Mouse (Mus musculus): ENCODE results near the gene Olfr794. TPM values are rescaled to one million over a fixed set of nuclear protein-coding genes. Genes with fewer than 3 reads are reported as not detected.

Olfr794 gene
- total RNA-seq (2021) = not detected
- long read RNA-seq, experiment 1 = 0 reads
- long read RNA-seq, experiment 2 = 0 reads

GRCm38 (mm10) chr10:129567355-129567754, at the start of gene Olfr794:
Olfr794 (plus strand) TSS chr10:129567655.
- DNase-seq = no peak
- intact Hi-C loops (cut with DNase I) = no loop called here

GRCm38 (mm10) chr10:129521492-129521891, 46.0 kb upstream of the Olfr794 start, which contains the start of gene Olfr791:
Olfr791 (plus strand) TSS chr10:129521792.
- intact Hi-C loops (cut with DNase I) = no loop called here
- DNase-seq = no peak

- DNase-seq = no peak
- intact Hi-C loops (cut with DNase I) = no loop called here
These were observed 28.6 kb upstream of the Olfr794 start, which contains the start of gene Olfr792 for GRCm38 (mm10) chr10:129538862-129539261. Olfr792 (plus strand) TSS chr10:129539162.

GRCm38 (mm10) chr10:129549354-129549753, 18.1 kb upstream of the Olfr794 start:
- intact Hi-C loops (cut with DNase I) = no loop called here
- no peak for DNase-seq

- intact Hi-C loops (cut with DNase I) = no loop called here
- no peak for DNase-seq
These were observed 9.6 kb downstream of the Olfr794 start for GRCm38 (mm10) chr10:129577066-129577465.

- intact Hi-C loops (cut with DNase I) = no loop called here
- DNase-seq = no peak
These were observed 45.0 kb downstream of the Olfr794 start, which contains the start of gene Olfr796 for GRCm38 (mm10) chr10:129612470-129612869. Olfr796 (minus strand) TSS chr10:129612570.

GRCm38 (mm10) chr10:129621724-129622123, 54.3 kb downstream of the Olfr794 start:
- intact Hi-C loops (cut with DNase I) = no loop called here
- DNase-seq = no peak

Small RNA genes within 50 kb of the gene (microRNA-seq; reads per million reads assigned to microRNA genes)
- gene Gm23252 = 0 reads per million in 2 experiments

Other genes starting within 250 kb of the Olfr794 start
- not detected for gene Olfr780, start 249.5 kb upstream of the Olfr794 start, total RNA-seq (2021)
- not detected for gene Olfr781, start 238.8 kb upstream of the Olfr794 start, total RNA-seq (2021)
- gene Olfr782, start 218.8 kb upstream of the Olfr794 start, total RNA-seq (2021) = not detected
- under 1 TPM in 1 of 2 experiments, not detected in 1; 0.10 TPM for gene Olfr784, start 183.6 kb upstream of the Olfr794 start, total RNA-seq (2021)
- not detected for gene Olfr785, start 162.2 kb upstream of the Olfr794 start, total RNA-seq (2021)
- not detected for gene Olfr786, start 140.3 kb upstream of the Olfr794 start, total RNA-seq (2021)
- gene Olfr787, start 105.8 kb upstream of the Olfr794 start, total RNA-seq (2021) = not detected
- not detected for gene Olfr788, start 96.7 kb upstream of the Olfr794 start, total RNA-seq (2021)
- gene Olfr789, start 82.9 kb upstream of the Olfr794 start, total RNA-seq (2021) = not detected
- not detected for gene Olfr790, start 69.2 kb upstream of the Olfr794 start, total RNA-seq (2021)
- gene Olfr791, start 45.9 kb upstream of the Olfr794 start, total RNA-seq (2021) = not detected
- gene Olfr792, start 28.5 kb upstream of the Olfr794 start, total RNA-seq (2021) = not detected
- gene Olfr796, start 44.9 kb downstream of the Olfr794 start, total RNA-seq (2021) = not detected
- gene Olfr798, start 60.3 kb downstream of the Olfr794 start, total RNA-seq (2021) = not detected
- gene Olfr799, start 69.8 kb downstream of the Olfr794 start, total RNA-seq (2021) = not detected
- not detected for gene Olfr800, start 90.0 kb downstream of the Olfr794 start, total RNA-seq (2021)
- gene Olfr801, start 106.2 kb downstream of the Olfr794 start, total RNA-seq (2021) = not detected
- gene Olfr802, start 120.5 kb downstream of the Olfr794 start, total RNA-seq (2021) = not detected
- gene Olfr803, start 126.6 kb downstream of the Olfr794 start, total RNA-seq (2021) = not detected
- not detected for gene Olfr804, start 135.6 kb downstream of the Olfr794 start, total RNA-seq (2021)
- gene Olfr805, start 161.7 kb downstream of the Olfr794 start, total RNA-seq (2021) = not detected
- not detected for gene Olfr806, start 174.3 kb downstream of the Olfr794 start, total RNA-seq (2021)
- gene Olfr807, start 190.1 kb downstream of the Olfr794 start, total RNA-seq (2021) = not detected
- gene Olfr808, start 197.8 kb downstream of the Olfr794 start, total RNA-seq (2021) = not detected
- gene Olfr809, start 207.0 kb downstream of the Olfr794 start, total RNA-seq (2021) = not detected
- not detected for gene Olfr810, start 227.3 kb downstream of the Olfr794 start, total RNA-seq (2021)
- gene Olfr811, start 236.7 kb downstream of the Olfr794 start, total RNA-seq (2021) = not detected